Mouse (Mus musculus): ENCODE data around the gene Jsrp1.

DNA sequence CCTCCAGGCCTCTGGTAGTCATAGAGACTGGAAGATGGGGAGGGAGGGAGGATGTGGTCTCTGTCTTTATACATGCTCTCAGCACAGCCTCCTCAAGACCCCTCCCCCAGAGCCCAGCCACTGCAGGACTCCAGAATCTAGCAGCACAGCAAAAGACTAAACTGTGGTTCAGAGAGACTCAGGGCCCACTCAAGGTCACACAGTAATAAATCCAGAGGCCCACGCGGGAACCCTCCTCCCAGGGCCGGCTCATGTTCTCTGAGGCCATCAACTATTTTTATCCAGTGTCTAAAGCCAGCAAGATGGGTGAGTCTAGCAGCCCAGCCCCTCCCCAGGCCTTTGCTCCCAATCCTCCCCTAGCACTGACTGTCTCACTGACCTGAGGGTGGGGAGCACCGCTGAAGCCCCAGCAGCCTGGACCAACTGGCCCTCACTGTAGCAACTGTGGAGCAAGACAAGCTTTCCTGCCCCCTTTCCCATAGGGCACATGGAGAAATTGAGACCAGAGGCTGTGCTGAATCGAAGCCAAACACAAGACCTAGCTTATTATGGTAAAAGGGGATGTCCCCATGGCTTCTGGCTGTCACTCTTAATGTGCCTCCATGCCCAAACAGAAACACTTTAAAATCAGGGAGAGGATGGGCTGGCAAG, 782 bp downstream of the Jsrp1 start:
- TF ChIP-seq CTCF (IDR thresholded peaks at IDR 0.05; ENCODE audit: low read depth), result no peak
- no peak for TF ChIP-seq EP300 (IDR thresholded peaks at IDR 0.05; ENCODE audit: low read depth)

All from liver, postnatal 0 days (tissue).